10 mouse cellular contexts compared by ENCODE assay signal in the genomic region with DNA sequence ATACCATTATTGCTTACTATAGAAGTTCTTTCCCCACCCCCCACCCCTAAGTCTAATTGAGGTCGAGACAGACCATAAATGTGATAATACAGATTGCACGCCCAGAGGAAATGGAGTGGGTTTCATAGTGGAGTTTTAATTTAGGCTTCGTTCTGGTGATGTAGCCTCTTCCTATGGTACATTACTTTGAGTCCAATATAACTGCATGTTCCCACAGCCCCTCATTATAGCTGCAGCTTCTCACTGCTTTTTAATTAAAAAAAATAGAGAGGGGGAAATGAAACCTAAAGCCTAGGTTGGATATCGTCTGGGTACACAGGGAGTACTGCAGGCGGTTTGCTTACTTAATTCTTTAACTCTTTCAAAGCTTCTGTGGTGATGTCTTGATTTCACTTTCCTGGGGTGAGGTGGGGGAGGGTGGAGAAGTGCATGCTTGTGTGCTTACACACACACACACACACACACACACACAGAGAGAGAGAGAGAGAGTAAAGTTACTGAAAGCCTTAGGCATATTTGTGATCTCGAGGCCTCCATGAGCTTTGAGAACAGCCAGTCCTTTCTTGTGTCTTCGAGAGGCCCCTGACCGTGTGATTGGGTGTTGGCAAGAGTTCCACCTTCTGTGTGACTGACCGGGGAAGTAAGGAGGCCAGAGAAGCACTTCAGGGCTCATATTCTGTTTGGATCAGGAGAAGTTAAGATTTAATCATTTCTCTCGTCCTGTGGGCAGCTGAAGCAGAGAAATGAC. TPM values are rescaled to one million over a fixed set of nuclear protein-coding genes. Genes with fewer than 3 reads are reported as not detected.
A peak's percentile ranks its signal among the peaks of the same experiment; 100 is the strongest.
DNase-seq lines count a peak whose midpoint lies in the region; ATAC-seq and TF ChIP-seq lines count a peak whose summit lies in the region.
"Had no signal": no experiment of that assay in that cellular context is flagged by ENCODE, and none has a peak within 500 bp of the region (broad histone marks: within the 10 kb centered on the region; RNA-seq: fewer than 3 reads in every experiment).

No protein-coding gene starts in this region.

- 38% methylated on average over 10 of the region's 10 CpGs for WGBS in neural tube, embryonic 13.5 days
- WGBS in thymus, adult 2 months: 72% methylated on average over 10 of the region's 10 CpGs

- H3K4me1 ChIP-seq in neural tube, embryonic 13.5 days (replicated peaks): peaks cover 68% of the 10 kb centered on the region
- no peaks in the 10 kb centered on the region for H3K4me1 ChIP-seq in thymus, adult 2 months (replicated peaks; ENCODE audit: control insufficient read depth, insufficient read depth, low read length)

- no peaks in the 10 kb centered on the region for H3K27me3 ChIP-seq in neural tube, embryonic 13.5 days
- no peaks in the 10 kb centered on the region for H3K27me3 ChIP-seq in thymus, adult 2 months (ENCODE audit: control insufficient read depth, insufficient read depth, low read length)

- no peak for TF ChIP-seq POLR2A in thymus, adult 2 months (IDR thresholded peaks at IDR 0.05; ENCODE audit: control insufficient read depth, extremely low read depth, insufficient read depth, low read length, poor library complexity)

- H3K9ac ChIP-seq in neural tube, embryonic 13.5 days: no peak overlapping the region

- peak overlapping the region; percentile 85 for H3K27ac ChIP-seq in neural tube, embryonic 13.5 days (replicated peaks)
- no peak overlapping the region for H3K27ac ChIP-seq in thymus, adult 2 months (ENCODE audit: control insufficient read depth, insufficient read depth, low read length)

- no peak overlapping the region for H3K4me2 ChIP-seq in neural tube, embryonic 13.5 days

- no peaks in the 10 kb centered on the region for H3K9me3 ChIP-seq in neural tube, embryonic 13.5 days

- peak; percentile 62 for ATAC-seq in neural tube, embryonic 13.5 days (ENCODE audit: low read depth)
- peak; percentile 76 for ATAC-seq in granulocyte monocyte progenitor cell, adult 5-6 weeks (replicated peaks; ENCODE audit: poor library complexity, severe bottlenecking)
- no peak for ATAC-seq in inflammation-experienced regulatory T-cells, adult 6 months

- TF ChIP-seq CTCF in thymus, adult 2 months (IDR thresholded peaks at IDR 0.05; ENCODE audit: borderline replicate concordance, control insufficient read depth, extremely low read depth, insufficient read depth, low read length, poor library complexity): no peak

- no peak overlapping the region for H3K4me3 ChIP-seq in neural tube, embryonic 13.5 days
- H3K4me3 ChIP-seq in thymus, adult 2 months (ENCODE audit: control insufficient read depth, insufficient read depth, low read length): no peak overlapping the region

- no peak for DNase-seq in neural tube, embryonic 10.5 days (ENCODE audit: extremely low spot score, low spot score)
- peak; percentile 36 for DNase-seq in lung, postnatal 14 days
- DNase-seq in ovary, adult 18-20 months (ENCODE audit: low spot score): no peak
- no peak for DNase-seq in thymus, adult 2 months
- DNase-seq: embryo, embryonic 11 days; kidney, adult 11 months; liver had no signal

- no peaks in the 10 kb centered on the region for H3K36me3 ChIP-seq in neural tube, embryonic 13.5 days
- H3K36me3 ChIP-seq in thymus, adult 2 months (ENCODE audit: control insufficient read depth, insufficient read depth, low read length): no peaks in the 10 kb centered on the region

RNA-seq across cellular contexts. Expression of gene Ctnnbl1, which starts 31.7 kb away (rescaled TPM):
- 69.7 and 72.2 TPM in 2 replicates for polyA plus RNA-seq in neural tube, embryonic 13.5 days (2015; fragmentation: Nextera tagmentation; extraction: Ambion mirVana)
- 26.0 and 33.9 TPM in 2 replicates for total RNA-seq in granulocyte monocyte progenitor cell, adult 5-6 weeks (2014; fragmentation: Nextera tagmentation)
- total RNA-seq in granulocyte monocyte progenitor cell, adult 5-6 weeks (2017): 47.1 and 60.9 TPM in 2 replicates
- polyA plus RNA-seq in inflammation-experienced regulatory T-cells, adult 6 months (2017; shearing (Covaris generic)): 10 to 100 TPM; 45.7 to 73.0 (median 53.6) TPM
- polyA plus RNA-seq in thymus, adult 2 months (2012; rRNA removed): 65.5 and 68.5 TPM in 2 replicates
